Mouse (Mus musculus) embryonic fibroblast, embryonic 13.5 days (primary cell): ENCODE data around the gene Cacna1s.

Experiments
- CTCF ChIP-seq: IDR thresholded peaks from 2 replicates; pipeline ENCODE4 v1.5.1; 2011; ENCODE audit warnings: mild to moderate bottlenecking, control low read depth, low read length, moderate library complexity, borderline replicate concordance; ENCODE audit not compliant: insufficient read depth
- POLR2A ChIP-seq: IDR thresholded peaks from 2 replicates; pipeline ENCODE4 v1.6.1; 2011; ENCODE audit warnings: low read depth, mild to moderate bottlenecking, control low read depth, low read length, moderate library complexity

GRCm38 (mm10) chr1:136142336-136142735 is 89.8 kb downstream of the Cacna1s start:
- TF ChIP-seq CTCF, result no peak
- TF ChIP-seq POLR2A, result no peak
